Mouse (Mus musculus) testis, adult 2 months (tissue): ENCODE data around the gene Cyp4f15.

ENCODE experiments used
- CTCF ChIP-seq: fragments of 200-500 bp; IDR thresholded peaks from 2 replicates; pipeline ENCODE4 v1.5.1; 2012; ENCODE audit warnings: low read depth, mild to moderate bottlenecking, inconsistent platforms, low read length, moderate library complexity; ENCODE audit not compliant: control insufficient read depth, insufficient read depth, insufficient replicate concordance
- POLR2A ChIP-seq: fragments of 200-500 bp; IDR thresholded peaks from 2 replicates; pipeline ENCODE4 v1.6.1; 2012; ENCODE audit warnings: low read depth, mild to moderate bottlenecking, inconsistent platforms, low read length, moderate library complexity; ENCODE audit not compliant: control insufficient read depth

DNA sequence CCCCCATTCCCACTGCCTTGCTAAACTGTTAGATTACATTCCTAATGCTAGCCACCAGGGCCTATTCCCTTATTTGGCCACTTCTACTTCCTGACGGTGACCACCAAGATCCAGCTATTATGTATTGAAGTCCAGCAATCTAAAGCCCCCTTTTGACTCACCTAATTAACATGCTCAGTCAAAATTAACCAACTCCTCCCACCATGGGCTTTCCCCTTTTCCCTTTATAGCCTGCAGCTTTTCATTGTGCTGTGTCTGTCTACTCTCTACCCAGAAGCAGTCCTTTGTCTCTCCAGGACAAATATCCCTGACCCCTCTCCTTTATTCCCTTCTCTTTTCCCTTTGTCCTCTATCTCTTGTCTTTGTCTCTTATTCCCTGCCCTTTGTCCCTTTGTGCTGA, 55.6 kb downstream of the Cyp4f15 start:
- TF ChIP-seq CTCF (no peak), POLR2A (no peak)
